Mouse (Mus musculus): ENCODE data around the gene Atcay. TPM values are rescaled to one million over a fixed set of nuclear protein-coding genes. Genes with fewer than 3 reads are reported as not detected.
"Not testable (repeated sequence)": the region's sequence is repeated elsewhere in the genome, so short reads cannot be mapped to it uniquely, and the experiment has no call there.

The Atcay gene
- polyA plus RNA-seq, 1 experiment, result not detected

GRCm38 (mm10) chr10:81179451-81180342, 50.9 kb downstream of the Atcay start:
- Histone ChIP-seq H3K27ac (ENCODE audit: insufficient read depth, low read depth, low read length) (no peak overlapping the region), H3K4me1 (ENCODE audit: control insufficient read depth, insufficient read depth, low read length) (peaks cover 44% of the 10 kb centered on the region), H3K4me3 (ENCODE audit: insufficient read depth, low read depth, low read length) (no peak overlapping the region)
- 88% methylated on average over 32 of the region's 32 CpGs for WGBS
- no peak for TF ChIP-seq POLR2A (IDR thresholded peaks at IDR 0.05; ENCODE audit: insufficient read depth, low read depth, low read length)
- TF ChIP-seq CTCF (IDR thresholded peaks at IDR 0.05; ENCODE audit: insufficient read depth, low read depth, low read length), result no peak

- 89% methylated on average over 11 of the region's 11 CpGs for WGBS
- TF ChIP-seq CTCF (IDR thresholded peaks at IDR 0.05; ENCODE audit: insufficient read depth, low read depth, low read length), result no peak
- H3K4me3 ChIP-seq (ENCODE audit: insufficient read depth, low read depth, low read length), result no peak overlapping the region
- H3K27ac ChIP-seq (ENCODE audit: insufficient read depth, low read depth, low read length), result no peak overlapping the region
- peaks cover 42% of the 10 kb centered on the region for H3K4me1 ChIP-seq (ENCODE audit: control insufficient read depth, insufficient read depth, low read length)
Measured at GRCm38 (mm10) chr10:81178927-81179326, 51.7 kb downstream of the Atcay start.

GRCm38 (mm10) chr10:81177958-81178712, 52.5 kb downstream of the Atcay start:
- Histone ChIP-seq H3K27ac (ENCODE audit: insufficient read depth, low read depth, low read length) (no peak overlapping the region), H3K4me3 (ENCODE audit: insufficient read depth, low read depth, low read length) (peak overlapping the region; percentile 92), H3K4me1 (ENCODE audit: control insufficient read depth, insufficient read depth, low read length) (peaks cover 38% of the 10 kb centered on the region)
- WGBS, result 56% methylated on average over 14 of the region's 14 CpGs
- TF ChIP-seq POLR2A (IDR thresholded peaks at IDR 0.05; ENCODE audit: insufficient read depth, low read depth, low read length) (no peak), CTCF (IDR thresholded peaks at IDR 0.05; ENCODE audit: insufficient read depth, low read depth, low read length) (no peak)

GRCm38 (mm10) chr10:81177491-81177925, 53.1 kb downstream of the Atcay start:
- H3K4me3 ChIP-seq (ENCODE audit: insufficient read depth, low read depth, low read length), result peak overlapping the region; percentile 92
- H3K27ac ChIP-seq (ENCODE audit: insufficient read depth, low read depth, low read length), result no peak overlapping the region; the same call in 1 of the 2 replicates

GRCm38 (mm10) chr10:81176466-81177271, 54.0 kb downstream of the Atcay start, which contains the start of gene Eef2:
Gene Eef2 (plus strand): TSS chr10:81176631.
- Histone ChIP-seq H3K4me3 (ENCODE audit: insufficient read depth, low read depth, low read length) (peak within 1 kb of the TSS; percentile 92), H3K4me1 (ENCODE audit: control insufficient read depth, insufficient read depth, low read length) (peaks cover 33% of the 10 kb centered on the region), H3K27ac (ENCODE audit: insufficient read depth, low read depth, low read length) (peak within 1 kb of the TSS; percentile 94)
- WGBS, result under 1% methylated on average over 77 of the region's 77 CpGs
- peak; percentile 100 for TF ChIP-seq POLR2A (IDR thresholded peaks at IDR 0.05; ENCODE audit: insufficient read depth, low read depth, low read length)
- TF ChIP-seq CTCF (IDR thresholded peaks at IDR 0.05; ENCODE audit: insufficient read depth, low read depth, low read length), result peak; percentile 8; the same call in 1 of the 2 replicates

More at GRCm38 (mm10) chr10:81177491-81177925, 53.1 kb downstream of the Atcay start:
- whole genome bisulfite sequencing, result 8% methylated on average over 16 of the region's 16 CpGs
- TF ChIP-seq CTCF (IDR thresholded peaks at IDR 0.05; ENCODE audit: insufficient read depth, low read depth, low read length), result no peak
- TF ChIP-seq POLR2A (IDR thresholded peaks at IDR 0.05; ENCODE audit: insufficient read depth, low read depth, low read length), result no peak
- peaks cover 38% of the 10 kb centered on the region for H3K4me1 ChIP-seq (ENCODE audit: control insufficient read depth, insufficient read depth, low read length)

GRCm38 (mm10) chr10:81175936-81176465, 54.6 kb downstream of the Atcay start:
- Histone ChIP-seq H3K4me3 (ENCODE audit: insufficient read depth, low read depth, low read length) (peak overlapping the region; percentile 18; the same call in 1 of the 2 replicates), H3K27ac (ENCODE audit: insufficient read depth, low read depth, low read length) (peak overlapping the region; percentile 43), H3K4me1 (ENCODE audit: control insufficient read depth, insufficient read depth, low read length) (peaks cover 33% of the 10 kb centered on the region)
- under 1% methylated on average over 13 of the region's 13 CpGs for WGBS
- no peak for TF ChIP-seq POLR2A (IDR thresholded peaks at IDR 0.05; ENCODE audit: insufficient read depth, low read depth, low read length)
- no peak for TF ChIP-seq CTCF (IDR thresholded peaks at IDR 0.05; ENCODE audit: insufficient read depth, low read depth, low read length)

- Histone ChIP-seq H3K27ac (ENCODE audit: insufficient read depth, low read depth, low read length) (peak overlapping the region; percentile 62), H3K4me1 (ENCODE audit: control insufficient read depth, insufficient read depth, low read length) (peaks cover 33% of the 10 kb centered on the region)
- H3K4me3 ChIP-seq (ENCODE audit: insufficient read depth, low read depth, low read length), result not testable (repeated sequence)
- 6% methylated on average over 4 of the region's 4 CpGs for WGBS
Measured at GRCm38 (mm10) chr10:81175345-81175701, 55.3 kb downstream of the Atcay start.

- 2% methylated on average over 29 of the region's 29 CpGs for WGBS
- Histone ChIP-seq H3K27ac (ENCODE audit: insufficient read depth, low read depth, low read length) (peak overlapping the region; percentile 98), H3K4me3 (ENCODE audit: insufficient read depth, low read depth, low read length) (peak overlapping the region; percentile 49), H3K4me1 (ENCODE audit: control insufficient read depth, insufficient read depth, low read length) (peaks cover 29% of the 10 kb centered on the region)
- peak; percentile 45; the same call in 1 of the 2 replicates for TF ChIP-seq POLR2A (IDR thresholded peaks at IDR 0.05; ENCODE audit: insufficient read depth, low read depth, low read length)
- peak; percentile 81 for TF ChIP-seq CTCF (IDR thresholded peaks at IDR 0.05; ENCODE audit: insufficient read depth, low read depth, low read length)
Measured at GRCm38 (mm10) chr10:81174617-81175344, 55.9 kb downstream of the Atcay start.
